Mouse (Mus musculus) G1E-ER4 (cell line): ENCODE measurements around the gene Il4i1. TPM values are rescaled to one million over a fixed set of nuclear protein-coding genes. Genes with fewer than 3 reads are reported as not detected.

Source experiments
- GATA1 ChIP-seq: IDR thresholded peaks from one replicate; pipeline ENCODE4 v1.8.0; 2012; ENCODE audit warnings: low read length, inconsistent platforms
- polyA plus RNA-seq: library from polyadenylated mRNA; stranded (reverse); fragments of >175 nt; gene quantifications from 2 replicates; pipeline ENCODE4 v1.2.3, GENCODE M21; 2012

The Il4i1 gene
- polyA plus RNA-seq, 1 experiment: 1.4 TPM

- TF ChIP-seq GATA1: no peak
These were observed 1.8 kb upstream of the Il4i1 start for GRCm38 (mm10) chr7:44814423-44814822.

- TF ChIP-seq GATA1: no peak
These were observed 1.1 kb upstream of the Il4i1 start for GRCm38 (mm10) chr7:44814952-44815553.

GRCm38 (mm10) chr7:44816470-44817021 is 359 bp downstream of the Il4i1 start, which contains the start of gene Atf5:
Gene Atf5, minus strand, starts transcription at chr7:44816658.
- no peak for TF ChIP-seq GATA1

- TF ChIP-seq GATA1: no peak
These were observed 1.3 kb downstream of the Il4i1 start for GRCm38 (mm10) chr7:44817441-44817840.

- no peak for TF ChIP-seq GATA1
These were observed 2.0 kb downstream of the Il4i1 start for GRCm38 (mm10) chr7:44818164-44818563.

- TF ChIP-seq GATA1: no peak
These were observed 2.6 kb downstream of the Il4i1 start for GRCm38 (mm10) chr7:44818751-44819235.

- TF ChIP-seq GATA1: no peak
These were observed 3.2 kb downstream of the Il4i1 start for GRCm38 (mm10) chr7:44819391-44819790.

GRCm38 (mm10) chr7:44819863-44820262 is 3.7 kb downstream of the Il4i1 start:
- TF ChIP-seq GATA1: no peak

GRCm38 (mm10) chr7:44820525-44820924 is 4.3 kb downstream of the Il4i1 start:
- no peak for TF ChIP-seq GATA1

GRCm38 (mm10) chr7:44821666-44822448 is 5.7 kb downstream of the Il4i1 start:
- no peak for TF ChIP-seq GATA1

GRCm38 (mm10) chr7:44823409-44823808 is 7.2 kb downstream of the Il4i1 start:
- no peak for TF ChIP-seq GATA1

GRCm38 (mm10) chr7:44824872-44825271 is 8.7 kb downstream of the Il4i1 start:
- TF ChIP-seq GATA1: no peak

- no peak for TF ChIP-seq GATA1
These were observed 10.6 kb downstream of the Il4i1 start for GRCm38 (mm10) chr7:44826771-44827170.

- no peak for TF ChIP-seq GATA1
These were observed 12.5 kb downstream of the Il4i1 start for GRCm38 (mm10) chr7:44828706-44829105.

- TF ChIP-seq GATA1: no peak
These were observed 16.6 kb downstream of the Il4i1 start for GRCm38 (mm10) chr7:44832763-44833162.

- TF ChIP-seq GATA1: no peak
These were observed 19.3 kb downstream of the Il4i1 start for GRCm38 (mm10) chr7:44835373-44836015.
